Mouse (Mus musculus) macrophage (primary cell): Measurements from ENCODE around the gene Elane. TPM values are rescaled to one million over a fixed set of nuclear protein-coding genes. Genes with fewer than 3 reads are reported as not detected.
A peak's percentile ranks its signal among the peaks of the same experiment; 100 is the strongest.

Experiments
- H3K27ac ChIP-seq: fragments of 350-480 bp; formaldehyde crosslinking; 2 replicates; pipeline ENCODE4 v1.9.0; 2021
- H3K36me3 ChIP-seq: fragments of 350-480 bp; formaldehyde crosslinking; 2 replicates; pipeline ENCODE4 v1.9.0; 2021; ENCODE audit errors: inconsistent target
- H3K4me3 ChIP-seq: fragments of 350-480 bp; formaldehyde crosslinking; 2 replicates; pipeline ENCODE4 v1.9.0; 2021; ENCODE audit errors: inconsistent target
- H3K79me2 ChIP-seq: fragments of 350-480 bp; formaldehyde crosslinking; 2 replicates; pipeline ENCODE4 v1.9.0; 2021; ENCODE audit errors: inconsistent target
- WGBS: methylation state at CpG from one replicate; pipeline ENCODE4 v1.1.7; 2026; ENCODE audit warnings: inconsistent platforms; ENCODE audit not compliant: missing documents; 5-methylcytosine and 5-hydroxymethylcytosine counted together
- polyA plus RNA-seq: library from polyadenylated mRNA; stranded (reverse); fragments of 250-400 nt; gene quantifications from 3 replicates; pipeline ENCODE4 v1.2.4, GENCODE M21; 2018; ENCODE audit warnings: inconsistent platforms
- total RNA-seq, 78 experiments: library from RNA; depleted of rRNA; stranded (reverse); fragments of 250-400 nt; gene quantifications; 1 replicate in 9 of 78; 2 replicates in 24 of 78; 3 replicates in 43 of 78; 4 replicates in 2 of 78; pipeline ENCODE4 v1.2.4; 2018; ENCODE audit warnings: inconsistent platforms in 56 of 78

Gene Elane
- total RNA-seq (2018; cell fraction: chromatin; rRNA removed): not detected
- 1 to 10 TPM in 1 of 26 experiments, under 1 TPM in 11, not detected in 14; 0.27 to 1.2 (median 0.48) TPM for total RNA-seq (2018; cell fraction: cytosol; rRNA removed)
- under 1 TPM in 2 of 26 experiments, not detected in 24; 0.66 to 0.88 TPM for total RNA-seq (2018; cell fraction: nucleus; rRNA removed)
- 0.67 to 0.89 TPM in 2 of 3 replicates, not detected in the other for polyA plus RNA-seq

DNA sequence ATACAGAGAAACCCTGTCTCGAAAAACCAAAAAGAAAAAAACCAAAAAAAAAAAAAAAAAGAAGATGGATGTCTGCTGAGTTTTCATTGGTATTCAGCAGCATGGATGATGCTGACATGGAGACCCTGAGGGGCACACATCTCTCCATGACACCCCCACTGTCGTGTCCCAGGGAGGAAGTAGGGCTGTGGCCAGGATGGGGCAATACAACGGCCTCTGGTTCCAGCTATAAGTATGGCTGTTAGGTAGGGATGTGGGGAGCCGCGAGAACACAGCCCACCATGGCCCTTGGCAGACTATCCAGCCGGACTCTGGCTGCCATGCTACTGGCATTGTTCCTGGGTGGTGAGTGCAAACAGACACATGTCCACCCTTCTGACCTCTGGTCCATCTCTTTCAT is at the start of gene Elane:
Gene Elane, plus strand, starts transcription at position 194 of the 400 bp plus-strand sequence.
- 42% methylated on average over 6 of the region's 6 CpGs for WGBS
- Histone ChIP-seq H3K79me2 (no peaks in the 10 kb centered on the region; the same call in 1 of the 2 replicates), H3K27ac (no peak within 1 kb of the TSS), H3K4me3 (no peak within 1 kb of the TSS), H3K36me3 (no peaks in the 10 kb centered on the region)

GRCm38 (mm10) chr10:79836918-79837317 is 49.1 kb upstream of the Elane start:
- Histone ChIP-seq H3K27ac (no peak overlapping the region), H3K4me3 (no peak overlapping the region), H3K36me3 (no peaks in the 10 kb centered on the region), H3K79me2 (no peaks in the 10 kb centered on the region)
- 100% methylated on average over 3 of the region's 3 CpGs for WGBS

- H3K4me3 ChIP-seq: no peak overlapping the region
- H3K36me3 ChIP-seq: no peaks in the 10 kb centered on the region
- H3K79me2 ChIP-seq: no peaks in the 10 kb centered on the region
- 33% methylated on average over 2 of the region's 2 CpGs for WGBS
- H3K27ac ChIP-seq: no peak overlapping the region
Measured at GRCm38 (mm10) chr10:79838151-79838550, 47.9 kb upstream of the Elane start.

GRCm38 (mm10) chr10:79840091-79840490 is 46.0 kb upstream of the Elane start:
- no peak overlapping the region for H3K27ac ChIP-seq
- 94% methylated on average over 3 of the region's 3 CpGs for WGBS
- no peaks in the 10 kb centered on the region for H3K36me3 ChIP-seq
- no peaks in the 10 kb centered on the region for H3K79me2 ChIP-seq
- H3K4me3 ChIP-seq: no peak overlapping the region

- Histone ChIP-seq H3K27ac (peak overlapping the region; percentile 62), H3K4me3 (peak overlapping the region; percentile 39), H3K79me2 (no peaks in the 10 kb centered on the region), H3K36me3 (no peaks in the 10 kb centered on the region)
- 2% methylated on average over 20 of the region's 24 CpGs for WGBS
Measured at GRCm38 (mm10) chr10:79840644-79841551, 45.1 kb upstream of the Elane start.

GRCm38 (mm10) chr10:79842322-79842721 is 43.7 kb upstream of the Elane start:
- no peak overlapping the region for H3K4me3 ChIP-seq
- WGBS: 86% methylated on average over 3 of the region's 3 CpGs
- no peaks in the 10 kb centered on the region for H3K36me3 ChIP-seq
- H3K79me2 ChIP-seq: no peaks in the 10 kb centered on the region
- H3K27ac ChIP-seq: no peak overlapping the region

DNA sequence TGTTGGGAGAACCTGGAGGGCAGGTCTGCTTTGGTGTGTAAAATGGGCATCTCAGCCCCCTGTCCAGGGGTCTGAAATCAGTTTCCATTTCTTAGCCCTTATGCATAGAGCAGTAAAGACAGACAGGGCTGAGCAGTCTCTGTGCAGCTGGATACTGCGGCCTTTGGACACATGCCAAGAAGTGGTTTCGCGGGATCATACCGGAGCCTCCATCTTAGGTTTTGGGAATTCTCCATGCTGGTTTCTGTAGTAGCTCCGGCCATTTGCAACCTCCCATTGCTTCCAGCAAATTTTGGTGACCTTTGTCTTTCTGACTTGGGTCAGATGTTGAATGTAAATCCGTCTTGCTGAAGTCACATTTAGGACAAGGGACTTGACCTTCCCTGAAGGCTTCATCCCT is 42.6 kb upstream of the Elane start:
- WGBS: 97% methylated on average over 6 of the region's 6 CpGs
- H3K36me3 ChIP-seq: no peaks in the 10 kb centered on the region

GRCm38 (mm10) chr10:79846553-79846952 is 39.5 kb upstream of the Elane start:
- H3K79me2 ChIP-seq: no peaks in the 10 kb centered on the region
- H3K27ac ChIP-seq: no peak overlapping the region
- H3K4me3 ChIP-seq: no peak overlapping the region
- WGBS: 81% methylated on average over 5 of the region's 5 CpGs
- H3K36me3 ChIP-seq: no peaks in the 10 kb centered on the region

More for the DNA sequence above, 42.6 kb upstream of the Elane start:
- no peak overlapping the region for H3K27ac ChIP-seq
- H3K4me3 ChIP-seq: no peak overlapping the region
- no peaks in the 10 kb centered on the region for H3K79me2 ChIP-seq

DNA sequence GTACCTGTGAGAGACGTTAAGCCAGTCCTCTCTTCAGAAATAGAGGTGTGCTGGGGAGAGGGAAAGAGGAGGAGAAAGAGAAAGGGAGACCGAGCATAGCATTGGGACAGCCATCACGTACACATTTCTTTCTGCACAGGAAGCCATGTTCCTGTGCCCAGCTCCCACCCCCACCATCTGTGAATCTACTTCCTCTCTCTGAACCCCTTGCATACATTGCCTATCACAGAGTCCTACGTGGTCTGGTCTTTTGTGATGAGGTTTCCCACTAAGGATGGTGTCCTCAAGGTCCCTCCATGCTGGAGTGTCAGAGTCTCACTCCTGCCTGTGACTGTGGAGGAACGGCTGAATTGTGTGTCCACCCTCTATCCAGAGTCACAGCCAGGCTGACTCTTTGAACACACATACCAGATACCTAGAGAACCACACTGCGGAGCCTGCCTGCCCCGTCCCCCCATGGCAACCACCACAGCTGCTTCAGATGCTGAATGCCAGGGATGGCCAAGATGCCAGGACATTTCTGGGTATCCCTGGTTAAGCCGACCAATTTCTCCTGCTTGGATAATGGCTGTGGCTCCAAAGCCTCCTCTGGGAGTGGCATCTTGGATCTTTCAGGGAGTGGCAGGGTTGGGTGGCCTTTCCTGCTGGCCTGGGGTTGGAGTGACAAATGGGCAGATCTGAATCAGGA is 36.0 kb upstream of the Elane start:
- Histone ChIP-seq H3K27ac (0 out of 2 replicates have a peak overlapping the region, but pooled peaks have one; percentile 1), H3K36me3 (no peaks in the 10 kb centered on the region), H3K4me3 (no peak overlapping the region), H3K79me2 (peaks cover under 1% of the 10 kb centered on the region; the same call in 1 of the 2 replicates)
- 41% methylated on average over 8 of the region's 8 CpGs for WGBS

- H3K4me3 ChIP-seq: no peak overlapping the region
- WGBS: 66% methylated on average over 2 of the region's 3 CpGs
Measured at GRCm38 (mm10) chr10:79851653-79852052, 34.4 kb upstream of the Elane start.

DNA sequence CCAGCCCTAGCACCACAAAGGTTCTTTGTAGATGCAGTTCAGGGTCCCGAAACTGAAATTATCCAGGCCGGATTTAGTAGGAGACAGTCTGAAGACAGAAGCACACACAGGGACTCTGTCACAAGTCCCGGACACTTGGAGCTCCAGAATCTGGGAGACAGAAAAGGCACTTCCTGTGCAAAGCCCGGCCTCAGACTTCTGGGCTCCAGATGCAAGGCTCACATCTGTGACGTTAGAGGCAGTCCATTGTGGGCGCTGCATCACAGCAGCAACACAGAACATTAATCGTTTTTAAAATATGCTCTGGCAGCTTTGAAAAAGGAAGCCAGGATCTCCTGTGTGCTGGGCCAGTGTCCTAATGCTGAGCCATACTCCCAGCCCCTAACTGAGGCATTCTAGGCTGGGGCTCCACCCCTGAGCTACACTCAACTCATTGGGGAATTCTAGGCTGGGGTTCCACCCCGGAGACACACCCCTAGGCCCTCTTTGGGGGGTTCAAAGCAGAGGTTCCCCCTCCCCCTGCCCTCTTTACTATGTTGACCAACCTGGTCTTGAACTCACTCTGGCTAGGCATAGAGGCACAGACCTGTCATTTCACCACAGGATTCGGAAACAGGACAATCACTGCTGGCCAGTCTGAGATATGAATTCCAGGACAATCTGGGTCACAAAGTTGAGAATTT is 33.8 kb upstream of the Elane start:
- peaks cover 22% of the 10 kb centered on the region for H3K79me2 ChIP-seq
- peak overlapping the region; percentile 54; the same call in 1 of the 2 replicates for H3K4me3 ChIP-seq
- peak overlapping the region; percentile 95 for H3K27ac ChIP-seq
- 42% methylated on average over 9 of the region's 9 CpGs for WGBS
- no peaks in the 10 kb centered on the region for H3K36me3 ChIP-seq

More at GRCm38 (mm10) chr10:79851653-79852052, 34.4 kb upstream of the Elane start:
- Histone ChIP-seq H3K79me2 (peaks cover 16% of the 10 kb centered on the region), H3K36me3 (no peaks in the 10 kb centered on the region), H3K27ac (peak overlapping the region; percentile 95)

GRCm38 (mm10) chr10:79852827-79853226 is 33.2 kb upstream of the Elane start:
- Histone ChIP-seq H3K4me3 (peak overlapping the region; percentile 54), H3K27ac (peak overlapping the region; percentile 95), H3K36me3 (no peaks in the 10 kb centered on the region), H3K79me2 (peaks cover 28% of the 10 kb centered on the region)
- 48% methylated on average over 8 of the region's 8 CpGs for WGBS

DNA sequence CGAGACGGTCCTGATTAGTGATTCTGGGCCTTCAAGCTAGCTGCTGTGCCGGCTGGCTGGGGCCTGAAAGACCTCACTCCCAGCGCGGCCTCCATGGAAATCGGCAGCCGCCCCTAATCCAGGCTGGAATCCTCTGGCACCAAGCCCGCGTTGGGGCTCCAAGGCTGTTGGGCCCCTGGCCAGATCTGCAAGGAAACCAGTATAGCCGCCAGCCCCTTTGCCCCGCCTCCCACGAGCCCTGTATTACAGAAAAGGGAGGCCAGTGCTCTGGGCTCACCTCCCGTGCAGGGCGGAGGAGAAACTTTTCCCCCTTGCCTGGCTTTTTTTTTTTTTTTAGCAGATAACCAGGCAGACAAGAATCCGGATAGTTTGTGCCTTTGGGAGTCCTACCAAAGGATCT is 32.7 kb upstream of the Elane start:
- WGBS: 2% methylated on average over 14 of the region's 15 CpGs
- H3K79me2 ChIP-seq: peaks cover 33% of the 10 kb centered on the region
- peak overlapping the region; percentile 95 for H3K27ac ChIP-seq
- peak overlapping the region; percentile 54 for H3K4me3 ChIP-seq
- H3K36me3 ChIP-seq: no peaks in the 10 kb centered on the region
